Mouse (Mus musculus) telencephalon, adult 2 months (tissue): Measurements from ENCODE around the gene Rilp.
A peak's percentile ranks its signal among the peaks of the same experiment; 100 is the strongest.

ENCODE experiments used
- DNase-seq: peaks from one replicate; pipeline ENCODE4 v3.0.0-alpha.2; 2011; ENCODE audit warnings: low read depth, low spot score

The Rilp gene

DNA sequence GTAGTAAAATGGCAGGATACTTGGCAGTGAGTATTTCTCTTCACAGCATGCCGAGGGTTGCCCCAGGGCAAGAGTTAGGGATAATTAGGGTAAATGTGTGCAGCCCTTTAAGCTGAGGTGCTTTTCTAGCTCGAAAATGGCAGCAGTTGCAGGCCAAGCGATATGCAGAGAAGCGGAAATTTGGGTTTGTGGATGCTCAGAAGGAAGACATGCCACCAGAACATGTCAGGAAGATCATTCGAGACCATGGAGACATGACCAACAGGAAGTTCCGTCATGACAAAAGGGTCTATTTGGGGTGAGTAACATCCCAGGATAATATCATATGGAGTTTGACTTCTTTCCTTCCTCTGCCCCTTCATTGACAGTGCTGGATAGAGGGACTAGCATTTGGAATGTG lies 22.4 kb upstream of the Rilp start:
- DNase-seq, result no peak

DNA sequence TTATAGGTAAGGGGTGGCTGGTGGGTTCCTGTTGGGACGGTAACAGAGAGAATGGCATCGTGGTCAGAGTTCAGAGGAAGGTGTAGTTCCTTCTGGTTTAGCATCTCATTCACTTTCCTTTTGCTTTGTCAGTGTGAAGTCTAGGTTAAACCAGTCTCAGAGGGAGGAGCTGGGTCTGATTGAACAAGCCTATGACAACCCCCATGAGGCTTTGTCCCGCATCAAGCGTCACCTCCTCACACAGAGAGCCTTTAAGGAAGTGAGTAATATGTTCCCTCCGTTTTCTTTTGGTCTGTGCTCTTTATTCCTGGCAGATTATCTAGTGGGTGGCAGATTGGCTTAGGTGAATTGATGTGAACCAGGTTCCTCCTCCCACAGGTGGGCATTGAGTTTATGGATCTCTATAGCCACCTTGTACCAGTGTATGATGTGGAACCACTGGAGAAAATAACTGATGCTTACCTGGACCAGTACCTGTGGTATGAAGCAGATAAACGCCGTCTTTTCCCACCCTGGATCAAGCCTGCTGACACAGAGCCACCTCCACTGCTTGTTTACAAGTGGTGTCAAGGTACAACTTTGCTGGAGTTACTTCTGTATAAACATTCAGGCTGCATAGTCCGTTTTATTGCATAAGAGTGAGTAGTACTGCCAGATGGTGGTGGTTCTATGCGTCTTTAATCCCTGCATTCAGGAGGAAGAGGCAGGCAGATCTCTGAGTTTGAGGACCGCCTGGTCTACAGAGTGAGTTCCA lies 15.4 kb upstream of the Rilp start:
- no peak for DNase-seq

DNA sequence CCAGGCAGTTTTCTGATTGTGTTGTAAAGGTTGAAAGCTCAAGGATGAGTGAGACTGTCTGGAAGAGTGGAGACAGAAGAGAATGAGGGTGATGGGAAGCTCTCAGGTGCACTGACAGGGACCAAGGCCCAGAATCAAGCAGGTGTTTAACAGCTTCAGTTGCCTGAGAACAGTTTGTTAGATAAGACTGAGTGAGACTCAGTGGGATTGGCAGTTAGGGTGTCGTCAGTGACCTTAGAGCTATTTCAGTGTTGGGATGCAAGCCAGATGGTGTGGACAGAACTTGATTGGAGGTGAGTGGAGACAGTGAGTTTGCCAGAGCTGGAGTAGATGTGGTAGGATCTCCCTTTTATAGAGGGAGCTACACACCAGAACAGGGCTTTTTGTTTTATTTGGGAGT lies 11.8 kb upstream of the Rilp start:
- no peak for DNase-seq

DNA sequence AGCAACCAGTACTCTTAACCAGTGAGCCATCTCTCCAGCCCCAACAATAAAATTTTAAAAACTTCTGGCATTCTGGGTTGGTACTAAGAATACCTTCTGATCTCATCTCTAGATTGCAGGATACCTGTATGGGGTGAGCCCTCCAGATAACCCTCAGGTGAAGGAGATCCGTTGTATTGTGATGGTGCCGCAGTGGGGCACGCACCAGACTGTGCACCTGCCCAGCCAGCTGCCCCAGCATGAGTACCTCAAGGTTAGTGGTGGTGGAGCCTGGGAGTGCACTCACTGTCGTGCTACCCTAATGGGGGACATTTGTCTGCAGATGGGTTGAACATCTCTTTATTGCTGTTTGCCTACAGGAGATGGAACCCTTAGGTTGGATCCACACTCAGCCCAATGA lies 1.7 kb upstream of the Rilp start:
- no peak for DNase-seq

DNA sequence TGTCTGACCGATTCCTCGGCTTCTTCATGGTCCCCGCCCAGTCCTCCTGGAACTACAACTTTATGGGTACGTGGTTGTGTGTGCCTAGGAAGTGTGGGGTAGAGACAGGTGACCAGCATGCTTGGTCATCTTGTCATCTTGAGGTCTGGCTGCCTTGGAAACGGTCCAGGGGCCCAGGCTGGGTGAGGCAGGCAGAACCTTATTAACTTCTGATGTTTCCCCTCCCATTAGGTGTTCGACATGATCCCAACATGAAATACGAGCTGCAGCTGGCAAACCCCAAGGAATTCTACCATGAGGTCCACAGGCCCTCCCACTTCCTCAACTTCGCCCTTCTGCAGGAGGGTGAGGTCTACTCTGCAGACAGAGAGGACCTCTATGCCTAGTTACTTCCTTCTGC lies 990 bp upstream of the Rilp start:
- no peak for DNase-seq

DNA sequence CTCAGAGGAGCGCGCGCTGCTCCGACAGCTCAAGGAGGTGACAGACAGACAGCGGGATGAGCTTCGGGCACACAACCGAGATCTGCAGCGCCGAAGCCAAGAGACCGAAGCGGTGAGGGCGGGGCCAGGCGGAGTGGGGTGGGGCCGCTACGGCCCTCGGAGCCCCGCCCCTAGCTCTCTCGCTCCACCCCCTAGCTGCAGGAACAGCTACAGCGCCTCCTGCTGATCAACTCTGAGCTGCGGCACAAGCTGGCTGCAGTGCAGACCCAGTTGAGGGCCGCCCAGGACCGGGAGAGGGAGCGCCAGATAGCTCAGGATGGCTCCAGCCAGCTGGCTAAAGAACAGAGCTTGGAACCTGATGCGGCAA lies 716 bp downstream of the Rilp start:
- peak; percentile 72 for DNase-seq

DNA sequence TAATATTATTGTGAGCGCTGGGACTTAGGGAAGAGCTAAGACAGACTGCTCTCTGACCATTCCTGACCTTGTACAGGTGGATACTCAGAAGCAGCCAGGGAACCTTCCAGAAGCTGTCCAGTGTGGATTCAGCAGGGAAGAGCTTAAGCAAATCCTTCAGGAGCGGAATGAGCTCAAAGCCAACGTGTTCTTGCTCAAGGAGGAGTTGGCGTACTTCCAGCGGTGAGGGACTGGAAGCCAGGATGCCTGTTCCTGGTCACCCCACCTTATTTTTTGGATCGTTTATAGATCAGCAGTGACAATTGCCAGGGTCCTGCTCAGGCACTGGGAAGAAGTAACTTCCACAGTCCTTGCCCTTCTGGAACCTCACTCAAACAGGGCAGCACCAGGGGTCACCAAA lies 1.3 kb downstream of the Rilp start:
- no peak for DNase-seq

DNA sequence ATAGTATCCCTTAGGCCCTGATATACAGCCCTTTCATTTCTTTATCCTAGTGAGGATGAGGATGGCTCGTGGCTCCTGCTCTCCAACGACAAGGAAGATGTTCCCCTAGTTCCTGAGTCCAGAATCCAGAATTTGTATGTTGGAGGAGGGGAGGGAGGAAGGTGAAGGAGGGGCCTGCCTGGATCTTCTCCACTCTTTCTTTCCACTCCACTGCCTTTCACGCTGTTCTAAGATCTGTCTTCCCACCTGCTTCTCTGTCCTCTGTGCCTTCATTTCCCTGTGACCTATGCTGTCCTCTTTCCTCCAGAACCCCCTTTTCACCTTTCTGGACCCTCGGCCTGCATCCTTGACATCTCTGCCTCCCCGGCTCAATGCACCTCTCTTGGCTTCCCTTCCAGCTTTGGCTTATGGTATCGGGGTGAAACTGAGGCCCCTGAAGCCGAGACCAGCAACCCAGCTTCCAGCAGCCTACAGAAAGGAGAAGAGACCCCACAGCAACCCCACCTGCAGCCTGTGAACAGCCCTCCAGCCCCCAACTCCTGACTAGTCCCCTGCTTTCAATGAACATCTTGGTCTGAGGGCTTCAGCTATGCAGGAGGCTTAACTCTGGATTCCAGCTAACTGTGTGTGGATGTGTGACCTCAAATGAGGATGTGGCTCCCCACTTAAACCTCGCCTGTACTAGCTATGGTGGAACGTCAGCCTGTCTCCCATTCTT lies 2.6 kb downstream of the Rilp start:
- no peak for DNase-seq

DNA sequence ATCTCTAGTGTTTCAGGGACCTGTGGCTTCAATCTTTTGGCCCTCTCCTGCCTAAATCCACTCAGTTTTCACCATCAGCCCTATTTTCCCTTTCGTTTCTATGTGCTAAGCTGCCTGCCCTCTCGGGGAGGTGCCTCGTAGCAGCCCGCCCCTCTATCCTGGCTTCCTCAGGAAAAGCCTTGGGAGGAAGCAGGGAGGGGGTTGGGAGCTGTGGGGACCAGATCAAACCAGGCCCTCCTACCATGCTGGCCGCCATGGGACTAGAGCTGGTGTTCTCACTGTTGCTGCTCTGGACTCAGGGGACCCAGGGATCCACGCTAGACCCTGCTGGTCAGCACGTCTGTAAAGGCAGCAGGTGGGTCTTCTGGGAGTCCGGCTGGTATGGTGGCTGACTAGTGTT lies 3.4 kb downstream of the Rilp start, which contains the start of gene Scarf1:
TSS of gene Scarf1 (plus strand) at position 205 of the 400 bp plus-strand sequence.
- no peak for DNase-seq

DNA sequence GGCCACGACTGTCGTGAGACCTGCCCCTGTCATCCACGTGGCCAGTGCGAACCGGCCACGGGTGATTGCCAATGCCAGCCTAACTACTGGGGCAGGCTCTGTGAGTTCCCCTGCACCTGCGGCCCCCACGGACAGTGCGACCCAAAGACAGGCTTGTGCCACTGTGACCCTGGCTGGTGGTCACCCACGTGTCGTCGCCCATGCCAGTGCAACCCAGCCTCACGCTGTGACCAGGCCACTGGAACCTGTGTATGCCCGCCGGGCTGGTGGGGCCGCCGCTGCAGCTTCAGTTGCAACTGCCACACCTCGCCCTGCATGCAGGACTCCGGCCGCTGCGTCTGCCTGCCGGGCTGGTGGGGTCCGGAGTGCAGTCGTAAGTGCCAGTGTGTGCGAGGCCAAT lies 5.3 kb downstream of the Rilp start:
- DNase-seq, result no peak

DNA sequence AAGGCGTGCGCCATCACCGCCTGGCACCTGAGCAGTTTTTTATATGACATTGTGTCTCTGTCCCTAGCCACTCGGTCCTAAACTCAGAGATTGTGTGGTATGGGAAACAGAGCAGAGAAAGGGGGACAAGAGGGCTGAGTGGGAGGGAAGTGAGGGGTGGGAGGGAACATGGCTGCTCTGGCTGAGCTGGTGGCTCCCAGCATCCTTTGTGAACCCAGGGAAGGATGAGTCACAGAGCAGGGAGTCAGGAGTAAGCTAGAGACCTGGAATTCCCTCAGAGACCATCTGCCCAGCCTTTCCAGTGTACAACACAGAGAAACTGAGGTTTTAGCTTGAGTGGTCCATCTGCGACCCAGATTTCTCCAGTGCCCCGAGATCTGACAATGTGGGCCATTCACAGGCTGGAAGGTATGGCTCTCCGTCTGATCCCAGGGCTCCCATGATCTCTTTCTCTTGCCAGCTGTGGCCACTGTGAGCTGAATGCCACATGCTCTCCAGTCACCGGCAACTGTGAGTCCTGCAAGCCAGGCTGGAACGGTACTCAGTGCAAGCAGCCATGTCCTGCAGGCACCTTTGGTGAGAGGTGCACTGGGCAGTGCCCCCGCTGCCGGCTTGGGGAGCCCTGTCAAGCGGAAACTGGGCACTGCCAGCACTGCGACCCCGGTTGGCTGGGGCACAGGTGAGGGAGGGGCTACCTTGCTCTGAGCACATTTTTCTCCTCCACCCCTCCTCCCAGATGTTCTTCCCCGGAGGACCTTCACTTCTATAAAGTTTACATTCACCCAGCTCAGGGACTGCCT lies 10.1 kb downstream of the Rilp start:
- DNase-seq, result no peak

DNA sequence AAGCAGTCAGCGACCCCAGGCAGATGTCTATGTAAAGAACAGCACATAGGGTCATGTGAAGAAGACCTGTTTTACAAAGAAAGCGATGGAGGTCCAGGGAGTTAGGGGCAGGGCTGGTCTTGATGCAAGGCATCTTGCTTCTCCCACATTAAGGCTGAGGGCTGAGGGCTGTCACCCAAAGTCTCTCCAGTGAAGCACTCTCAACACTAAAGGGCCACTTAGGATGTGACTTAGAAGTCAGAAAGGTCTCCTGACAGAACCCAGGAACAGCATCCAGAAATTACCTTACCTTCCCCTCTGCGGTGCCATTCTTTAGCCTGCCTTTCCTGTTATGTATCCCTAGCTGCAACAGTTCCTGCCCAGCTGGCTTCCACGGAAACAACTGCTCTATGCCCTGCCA lies 11.7 kb downstream of the Rilp start:
- no peak for DNase-seq

DNA sequence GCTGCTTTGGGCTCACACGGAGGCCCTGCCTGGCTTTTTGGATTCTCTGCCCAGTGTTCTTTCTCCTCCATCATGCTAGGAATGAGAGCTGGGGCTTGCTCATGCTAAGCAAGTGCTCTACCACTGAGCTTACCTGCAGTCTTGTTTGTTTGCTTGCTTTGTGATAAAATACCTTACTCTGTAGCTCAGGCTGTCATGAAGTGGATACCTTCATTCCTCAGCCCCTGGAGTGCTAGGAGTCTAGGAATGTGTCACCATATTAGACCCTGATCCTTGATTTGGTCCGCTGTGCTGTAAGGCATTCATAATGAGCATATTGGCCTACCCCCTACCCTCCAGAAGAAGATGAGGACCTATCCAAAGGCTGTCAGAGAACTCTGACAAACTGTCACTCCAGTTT lies 12.9 kb downstream of the Rilp start:
- no peak for DNase-seq

DNA sequence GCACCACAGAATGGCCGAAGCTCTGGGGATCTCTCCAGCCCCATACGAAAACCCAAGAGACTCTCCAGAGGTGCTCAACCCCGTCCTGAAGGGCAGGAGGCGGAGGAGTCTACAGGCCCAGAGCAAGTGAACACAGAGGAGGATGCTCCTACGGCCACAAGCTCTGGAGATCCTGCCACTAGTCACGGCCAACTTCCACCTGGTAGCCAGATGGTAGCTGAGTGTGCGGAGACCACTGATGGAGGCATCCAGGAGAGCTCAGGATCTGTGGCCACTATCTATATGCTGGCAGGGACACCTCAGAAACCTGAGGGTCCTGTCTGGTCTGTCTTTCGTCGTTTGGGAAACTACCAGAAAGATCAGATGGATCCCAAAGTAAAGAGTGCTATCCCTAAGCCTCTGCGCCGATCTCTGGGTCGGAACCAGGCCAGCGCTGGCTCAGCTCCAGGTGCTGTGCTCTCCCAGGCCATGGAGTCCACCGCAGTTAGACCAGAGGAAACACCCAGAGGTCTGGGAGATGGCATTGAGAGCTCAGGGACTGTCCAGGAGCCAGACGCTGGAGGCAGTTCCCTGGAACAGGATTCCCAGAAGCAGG lies 15.7 kb downstream of the Rilp start:
- DNase-seq, result no peak

DNA sequence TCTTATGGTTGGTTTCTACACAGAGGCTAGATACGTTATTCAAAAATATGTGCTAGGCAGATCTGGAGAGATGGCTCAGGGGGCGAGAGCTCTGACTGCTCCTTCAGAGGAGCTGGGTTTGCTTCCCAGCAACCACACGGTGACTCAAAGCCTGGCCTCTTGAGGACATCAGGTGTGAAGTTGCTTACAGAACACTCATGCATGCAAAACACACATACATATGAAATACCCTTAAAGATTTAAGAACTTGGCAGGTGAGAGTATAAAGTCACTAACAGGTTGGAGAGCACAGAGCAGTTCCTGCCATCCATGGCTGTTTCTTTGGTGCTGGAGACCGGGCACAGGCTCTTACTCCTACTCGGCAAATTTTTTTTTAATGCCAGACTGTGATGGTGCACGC lies 17.0 kb downstream of the Rilp start:
- DNase-seq, result no peak

DNA sequence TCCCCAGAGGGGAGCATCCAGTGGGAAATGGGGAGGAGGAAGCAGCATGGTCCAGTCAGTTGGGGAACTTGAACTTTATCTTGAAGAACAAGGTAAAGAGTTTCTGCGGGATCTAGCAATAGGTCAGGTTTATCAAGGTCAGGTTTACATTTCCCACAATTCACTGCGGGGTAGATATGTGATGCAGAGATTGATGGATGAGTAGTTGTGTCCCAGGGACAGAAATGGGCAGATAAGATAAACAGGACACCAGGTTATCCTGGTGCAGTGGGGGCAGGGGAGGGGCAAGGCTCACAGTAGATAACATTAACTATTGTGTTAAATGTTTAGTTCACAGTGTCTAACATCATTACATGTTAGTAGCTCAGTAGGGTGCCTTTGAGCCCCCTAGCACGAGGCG lies 19.9 kb downstream of the Rilp start:
- DNase-seq, result no peak

DNA sequence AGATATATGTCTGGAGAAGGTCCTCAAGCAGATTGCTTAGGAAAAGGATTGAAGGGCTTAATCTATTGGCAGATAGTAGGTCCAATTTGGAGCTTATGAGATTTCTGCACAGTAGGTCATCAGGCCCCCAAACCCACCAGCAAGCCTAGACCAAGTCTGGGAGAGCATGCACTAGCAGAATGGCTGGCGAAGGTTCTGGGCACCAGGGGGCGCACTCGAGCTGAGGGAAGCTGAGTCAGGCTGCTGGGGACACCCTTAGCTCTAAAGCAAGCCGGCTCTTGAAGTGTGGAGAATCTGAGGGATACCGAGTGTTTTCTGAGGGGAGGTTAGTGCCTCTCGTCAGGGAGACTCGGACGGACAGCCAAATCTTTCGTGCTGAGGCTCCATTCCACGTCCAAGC lies 20.4 kb downstream of the Rilp start:
- DNase-seq, result peak; percentile 68

DNA sequence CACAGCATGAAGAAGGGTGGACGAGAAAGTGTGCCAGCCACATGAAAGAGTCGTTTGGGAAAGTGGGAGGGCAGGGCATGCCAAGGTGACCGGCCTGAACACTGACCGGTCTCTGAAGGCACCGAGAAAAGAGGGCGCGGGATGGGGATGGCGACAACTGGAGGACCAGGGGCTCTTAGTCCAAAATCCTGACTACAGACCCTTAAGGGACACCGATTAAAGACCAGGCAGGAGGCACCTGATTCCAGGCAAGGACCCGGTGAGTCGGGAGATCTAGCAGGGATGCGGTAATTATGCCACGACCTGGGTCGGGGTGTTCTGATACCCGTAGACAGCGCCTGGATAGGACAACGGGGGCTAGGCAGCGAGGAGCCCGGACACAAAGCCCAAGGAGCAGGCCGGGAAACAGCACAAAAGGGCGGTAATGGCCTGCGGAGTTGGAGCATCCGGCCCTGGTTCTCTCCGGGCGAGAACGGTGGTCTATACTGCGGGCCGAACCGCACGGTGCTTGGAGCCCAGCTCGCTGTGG lies 21.0 kb downstream of the Rilp start:
- DNase-seq, result no peak

DNA sequence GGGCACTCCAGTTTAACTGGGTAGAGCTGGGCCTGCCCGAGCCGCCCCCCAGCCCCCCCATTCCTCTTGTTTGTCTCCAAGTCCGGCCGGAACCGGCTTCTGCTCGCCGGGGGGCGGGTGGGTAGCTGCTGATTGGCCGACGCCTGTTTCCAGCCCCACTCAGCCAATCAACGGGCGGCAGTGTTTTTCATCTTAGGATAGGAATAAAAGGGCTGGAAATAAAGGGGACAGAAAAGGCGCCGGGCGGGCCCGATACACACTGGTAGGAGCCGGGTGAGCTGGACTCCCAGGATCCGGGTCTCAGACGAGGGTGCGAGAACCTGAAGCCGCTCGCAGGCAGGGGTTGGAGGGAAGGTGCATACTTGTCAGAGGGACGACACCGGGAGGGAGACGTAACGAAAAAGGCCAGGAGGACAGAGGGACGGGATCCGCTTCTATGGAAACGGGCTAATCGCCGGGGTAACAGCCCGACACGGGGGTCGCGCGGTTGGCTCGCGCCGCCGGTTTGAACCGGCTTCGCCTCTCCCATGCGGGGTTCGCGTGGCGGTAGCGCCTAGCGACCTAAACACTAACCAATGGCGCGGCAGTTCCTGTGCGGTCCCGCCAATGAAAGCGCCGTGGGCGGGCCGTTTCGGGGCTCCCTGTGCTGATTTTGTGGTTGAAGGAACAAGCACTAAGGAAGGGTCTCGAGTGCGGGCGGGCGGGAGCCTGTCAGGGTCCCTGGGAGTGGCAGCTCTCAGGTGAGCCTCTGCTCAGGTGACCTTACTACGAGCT lies 21.8 kb downstream of the Rilp start, which contains the start of gene Slc43a2:
TSS of gene Slc43a2 (plus strand) at position 226 of the 774 bp plus-strand sequence.
- DNase-seq, result peak; percentile 98

DNA sequence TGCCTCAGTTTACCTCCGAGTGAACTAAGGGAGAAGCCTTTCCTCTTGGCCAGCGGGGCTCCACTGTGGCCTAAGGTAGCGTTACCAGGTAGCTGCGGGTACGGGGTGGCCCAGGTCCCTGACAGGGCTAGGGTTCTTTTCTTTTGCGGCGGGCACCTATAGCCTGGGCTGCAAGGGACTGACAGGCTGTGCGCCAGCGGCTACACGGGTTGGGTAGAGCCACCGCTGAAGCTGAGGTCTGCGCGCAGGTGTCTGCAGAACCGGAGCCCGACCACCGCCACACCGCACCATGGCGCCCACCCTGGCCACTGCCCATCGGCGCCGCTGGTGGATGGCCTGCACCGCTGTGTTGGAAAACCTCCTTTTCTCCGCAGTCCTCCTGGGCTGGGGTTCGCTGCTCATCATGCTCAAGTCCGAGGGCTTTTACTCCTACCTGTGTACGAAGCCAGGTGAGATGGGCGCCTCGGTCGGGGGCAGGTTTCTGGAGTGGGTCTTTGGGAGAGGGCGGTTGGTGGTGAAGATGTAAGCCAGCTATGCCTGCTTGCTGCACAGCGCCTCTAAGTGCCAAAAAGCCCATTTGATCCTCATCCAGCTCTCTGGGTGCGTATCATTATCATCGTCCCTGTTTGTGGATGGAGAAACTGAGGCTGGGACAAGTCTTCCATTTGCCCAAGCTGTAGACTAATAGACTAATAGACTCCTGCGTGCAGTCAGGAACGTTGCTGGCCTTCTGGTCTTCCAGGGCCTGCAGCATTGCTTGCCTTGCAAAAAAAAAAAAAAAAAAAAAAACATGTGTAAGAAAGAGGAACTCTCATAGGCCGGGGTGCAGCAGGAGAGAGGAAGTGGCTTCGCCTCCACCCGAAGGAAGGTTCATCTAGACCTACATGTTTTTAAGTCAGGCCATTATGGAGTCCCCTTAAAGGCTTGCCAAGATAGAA lies 22.7 kb downstream of the Rilp start:
- DNase-seq, result peak; percentile 77
